Mouse (Mus musculus): ENCODE data around the gene Lhfp.
"Not testable (repeated sequence)": the region's sequence is repeated elsewhere in the genome, so short reads cannot be mapped to it uniquely, and the experiment has no call there.

- TF ChIP-seq CTCF (IDR thresholded peaks at IDR 0.05; ENCODE audit: low read depth, low read length); POLR2A (IDR thresholded peaks at IDR 0.05; ENCODE audit: insufficient read depth, low read length); EP300 (IDR thresholded peaks at IDR 0.05; ENCODE audit: insufficient read depth, low read depth, low read length): not testable (repeated sequence)
Observed at GRCm38 (mm10) chr3:53118755-53119154, 77.4 kb downstream of the Lhfp start.

All from ES-Bruce4 (cell line).